Mouse (Mus musculus): ENCODE measurements around the gene Lpp.

- TF ChIP-seq CTCF (IDR thresholded peaks at IDR 0.05; ENCODE audit: low read depth) (no peak), EP300 (IDR thresholded peaks at IDR 0.05; ENCODE audit: low read depth) (no peak)
Measured at GRCm38 (mm10) chr16:24398893-24399292, 5.6 kb downstream of the Lpp start.

Data from liver, postnatal 0 days (tissue).